Mouse (Mus musculus): Measurements from ENCODE around the gene Hdgf.
"Not testable (repeated sequence)": the region's sequence is repeated elsewhere in the genome, so short reads cannot be mapped to it uniquely, and the experiment has no call there.

Gene Hdgf

DNA sequence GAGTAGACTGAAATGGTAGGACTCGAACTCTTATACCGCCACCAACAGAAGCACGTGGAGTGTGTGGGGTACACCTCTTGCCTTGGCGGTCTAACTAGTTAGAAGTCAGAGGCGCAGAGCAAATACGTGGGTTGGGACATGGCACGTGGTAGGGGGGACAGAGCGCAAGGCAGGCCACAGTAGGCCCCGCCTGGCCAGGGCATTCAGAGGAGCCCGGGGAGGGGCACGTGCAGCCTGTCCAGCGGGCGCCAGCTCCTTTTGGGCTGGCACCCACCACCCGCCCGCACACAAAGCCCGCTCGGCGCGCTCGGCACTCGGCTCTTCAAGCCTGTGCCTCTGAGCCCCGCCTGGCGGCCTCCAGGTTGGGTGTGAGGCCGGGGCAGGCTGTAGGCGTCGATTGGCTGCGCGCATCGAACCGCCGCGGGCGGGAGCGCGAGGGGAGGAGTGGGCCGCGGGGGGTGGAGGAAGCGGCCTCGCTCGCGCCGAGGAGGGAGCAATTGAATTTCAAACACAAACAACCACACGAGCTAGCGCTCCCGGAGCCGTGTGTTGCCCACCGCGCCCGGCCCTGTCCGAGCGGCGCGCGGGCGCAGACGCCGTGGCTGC, at the start of gene Hdgf:
TSS of gene Hdgf (plus strand) at position 442 of the 606 bp plus-strand sequence.
- peak; percentile 96 for DNase-seq (ENCODE audit: low spot score)

- no peak for DNase-seq (ENCODE audit: low spot score)
Measured at GRCm38 (mm10) chr3:87857666-87858065, 48.5 kb upstream of the Hdgf start.

GRCm38 (mm10) chr3:87859813-87860212, 46.3 kb upstream of the Hdgf start:
- peak; percentile 20 for DNase-seq (ENCODE audit: low spot score)

DNA sequence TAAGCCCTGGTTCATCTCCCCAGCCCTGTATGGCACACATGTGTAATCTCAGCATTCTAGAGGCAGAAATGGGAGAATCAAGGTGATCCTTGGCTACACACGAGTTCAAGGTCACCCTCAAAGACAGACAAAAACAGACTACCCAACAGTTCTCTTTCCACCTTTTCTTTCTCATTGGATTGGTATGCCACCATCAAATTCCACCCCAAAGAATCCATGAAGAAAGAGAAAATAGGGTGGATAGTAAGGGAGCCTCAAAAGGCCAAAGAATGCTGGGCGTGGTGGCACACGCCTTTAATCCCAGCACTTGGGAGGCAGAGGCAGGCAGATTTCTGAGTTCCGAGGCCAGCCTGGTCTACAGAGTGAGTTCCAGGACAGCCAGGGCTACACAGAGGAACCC, 42.0 kb upstream of the Hdgf start:
- not testable (repeated sequence) for DNase-seq (ENCODE audit: low spot score)

DNA sequence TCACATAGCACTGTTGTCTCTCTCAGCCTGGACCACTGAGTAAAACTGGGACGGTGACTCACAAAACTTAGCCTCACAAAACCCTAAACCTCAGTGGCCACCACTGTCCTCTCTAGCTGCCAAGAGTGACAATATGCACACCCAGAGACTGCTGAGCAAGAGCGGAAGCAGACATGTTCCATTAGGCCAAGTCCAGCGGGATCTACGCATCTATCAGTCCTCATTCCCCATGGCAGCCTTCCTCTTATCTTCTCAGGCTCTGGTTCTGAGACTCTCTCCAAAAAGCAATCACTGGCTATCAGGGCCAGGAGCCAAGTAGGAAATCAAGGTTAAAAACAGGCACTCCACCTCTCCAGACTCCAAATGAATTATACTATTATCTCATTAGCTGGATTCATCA, 28.4 kb upstream of the Hdgf start:
- DNase-seq (ENCODE audit: low spot score) = no peak

- no peak for DNase-seq (ENCODE audit: low spot score)
Measured at GRCm38 (mm10) chr3:87884291-87884690, 21.8 kb upstream of the Hdgf start.

- DNase-seq (ENCODE audit: low spot score) = peak; percentile 49
Measured at GRCm38 (mm10) chr3:87884708-87885251, 21.3 kb upstream of the Hdgf start.

GRCm38 (mm10) chr3:87885281-87886003, 20.7 kb upstream of the Hdgf start, which contains the start of gene Prcc:
Gene Prcc, minus strand, starts transcription at chr3:87885608.
- DNase-seq (ENCODE audit: low spot score) = peak; percentile 80

- DNase-seq (ENCODE audit: low spot score) = peak; percentile 42
Measured at GRCm38 (mm10) chr3:87886004-87886365, 20.1 kb upstream of the Hdgf start.

DNA sequence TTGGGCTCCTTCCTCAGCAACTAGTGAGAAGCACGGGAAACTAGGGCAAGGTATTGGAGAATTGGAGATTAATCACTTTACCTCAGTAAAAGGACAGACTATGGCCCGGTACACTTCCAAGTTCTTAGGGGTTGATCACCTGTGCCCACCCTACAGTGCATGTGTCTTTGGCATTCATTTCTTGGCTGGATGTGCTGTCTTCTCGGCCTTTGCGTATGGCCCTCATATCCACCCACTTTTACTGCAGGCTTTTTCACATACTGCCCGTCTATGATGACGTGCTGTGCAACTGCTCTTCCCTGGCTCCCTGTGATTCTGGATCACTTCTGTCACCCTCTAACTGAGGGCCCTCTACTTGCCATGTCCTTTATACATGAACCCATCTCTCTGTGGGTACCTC, 19.7 kb upstream of the Hdgf start:
- DNase-seq (ENCODE audit: low spot score) = no peak

DNA sequence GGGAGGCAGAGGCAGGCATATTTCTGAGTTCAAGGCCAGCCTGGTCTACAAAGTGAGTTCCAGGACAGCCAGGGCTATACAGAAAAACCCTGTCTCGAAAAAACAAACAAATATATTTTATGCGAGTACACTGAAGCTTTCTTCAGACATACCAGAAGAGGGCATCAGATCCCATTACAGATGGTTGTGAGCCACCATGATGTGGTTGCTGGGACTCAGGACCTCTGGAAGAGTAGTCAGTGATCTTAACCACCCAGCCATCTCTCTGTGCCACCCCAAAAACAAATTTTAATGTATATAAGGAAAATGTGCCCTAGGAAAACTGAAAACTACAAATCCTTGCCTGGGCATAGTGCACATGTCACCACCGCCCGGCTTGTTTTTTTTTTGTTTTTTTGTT, 18.7 kb upstream of the Hdgf start:
- not testable (repeated sequence) for DNase-seq (ENCODE audit: low spot score)

DNA sequence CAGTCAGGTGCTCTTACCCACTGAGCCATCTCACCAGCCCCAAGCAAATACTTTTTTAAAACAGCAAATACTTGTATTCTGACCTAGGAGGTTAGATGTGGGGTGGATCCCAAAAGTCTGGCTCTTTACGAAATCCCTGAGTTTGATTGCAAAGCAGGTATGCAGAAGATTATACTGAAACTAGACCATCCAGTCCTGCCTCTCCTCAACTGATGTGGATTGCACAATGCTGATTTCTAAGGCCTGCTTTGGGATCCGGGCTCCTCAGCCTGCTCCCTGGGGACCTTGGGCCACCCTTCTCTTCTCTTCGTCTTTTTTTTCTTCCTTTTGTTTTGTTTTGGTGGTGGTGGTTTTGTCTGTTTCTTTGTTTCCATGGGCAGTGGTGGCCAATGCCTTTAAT, 14.6 kb upstream of the Hdgf start:
- no peak for DNase-seq (ENCODE audit: low spot score)

GRCm38 (mm10) chr3:87893367-87893905, 12.7 kb upstream of the Hdgf start:
- no peak for DNase-seq (ENCODE audit: low spot score)

GRCm38 (mm10) chr3:87899266-87899665, 6.9 kb upstream of the Hdgf start:
- no peak for DNase-seq (ENCODE audit: low spot score)

- DNase-seq (ENCODE audit: low spot score) = no peak
Measured at GRCm38 (mm10) chr3:87899776-87900175, 6.3 kb upstream of the Hdgf start.

- DNase-seq (ENCODE audit: low spot score) = no peak
Measured at GRCm38 (mm10) chr3:87901036-87901624, 5.0 kb upstream of the Hdgf start.

DNA sequence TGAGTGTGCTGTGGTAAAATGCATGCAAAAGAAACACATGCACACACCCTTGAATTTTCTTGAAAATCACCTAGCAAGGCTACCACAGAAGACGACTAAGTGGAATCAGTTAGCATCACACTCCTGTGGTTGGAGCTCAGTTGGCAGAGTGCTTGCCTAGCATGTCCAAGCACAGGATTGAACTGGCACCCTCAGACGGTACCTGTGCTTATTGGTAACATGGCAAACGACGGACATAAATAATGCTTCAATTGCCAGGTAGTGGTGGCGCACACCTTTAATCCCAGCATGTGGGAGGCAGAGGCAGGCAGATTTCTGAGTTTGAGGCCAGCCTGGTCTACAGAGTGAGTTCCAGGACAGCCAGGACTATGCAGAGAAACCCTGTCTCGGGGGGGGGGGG, 4.2 kb upstream of the Hdgf start:
- not testable (repeated sequence) for DNase-seq (ENCODE audit: low spot score)

DNA sequence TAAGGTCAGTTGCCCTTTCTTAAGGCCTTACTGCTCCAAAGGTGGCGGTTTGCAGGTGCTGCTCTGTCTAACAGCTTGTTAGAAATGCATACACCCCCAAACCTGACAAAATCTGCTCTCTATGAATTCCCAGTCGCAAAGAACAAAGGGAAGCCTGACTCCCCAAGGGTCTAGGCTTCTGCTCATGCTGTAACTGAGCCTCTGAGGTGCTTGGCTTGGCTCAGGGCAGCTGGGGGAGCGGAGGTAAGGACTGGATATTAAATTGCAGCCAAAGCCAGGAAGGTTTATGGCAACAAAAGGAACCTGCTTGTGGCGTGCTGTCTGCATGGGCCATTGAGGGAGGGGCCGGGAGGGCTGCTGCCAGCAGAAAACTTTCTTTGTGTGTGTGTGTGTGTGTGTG, 2.3 kb upstream of the Hdgf start:
- DNase-seq (ENCODE audit: low spot score) = no peak

DNA sequence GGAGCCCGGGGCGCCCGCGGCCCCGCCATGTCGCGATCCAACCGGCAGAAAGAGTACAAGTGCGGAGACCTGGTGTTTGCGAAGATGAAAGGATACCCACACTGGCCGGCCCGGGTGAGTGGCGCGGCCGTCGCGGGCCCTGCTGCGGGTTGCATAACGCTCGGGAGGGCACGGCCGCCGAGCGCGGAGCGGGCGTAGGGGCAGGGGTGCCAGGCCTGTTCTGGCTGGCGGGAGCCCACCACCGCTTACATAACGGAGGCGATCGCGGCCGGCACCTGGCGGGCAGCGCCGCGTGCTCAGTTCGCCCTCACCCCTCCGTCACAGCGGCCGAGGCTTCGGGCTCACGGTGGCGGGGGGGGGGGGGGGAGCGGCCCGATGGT, 470 bp downstream of the Hdgf start:
- peak; percentile 65 for DNase-seq (ENCODE audit: low spot score)

DNA sequence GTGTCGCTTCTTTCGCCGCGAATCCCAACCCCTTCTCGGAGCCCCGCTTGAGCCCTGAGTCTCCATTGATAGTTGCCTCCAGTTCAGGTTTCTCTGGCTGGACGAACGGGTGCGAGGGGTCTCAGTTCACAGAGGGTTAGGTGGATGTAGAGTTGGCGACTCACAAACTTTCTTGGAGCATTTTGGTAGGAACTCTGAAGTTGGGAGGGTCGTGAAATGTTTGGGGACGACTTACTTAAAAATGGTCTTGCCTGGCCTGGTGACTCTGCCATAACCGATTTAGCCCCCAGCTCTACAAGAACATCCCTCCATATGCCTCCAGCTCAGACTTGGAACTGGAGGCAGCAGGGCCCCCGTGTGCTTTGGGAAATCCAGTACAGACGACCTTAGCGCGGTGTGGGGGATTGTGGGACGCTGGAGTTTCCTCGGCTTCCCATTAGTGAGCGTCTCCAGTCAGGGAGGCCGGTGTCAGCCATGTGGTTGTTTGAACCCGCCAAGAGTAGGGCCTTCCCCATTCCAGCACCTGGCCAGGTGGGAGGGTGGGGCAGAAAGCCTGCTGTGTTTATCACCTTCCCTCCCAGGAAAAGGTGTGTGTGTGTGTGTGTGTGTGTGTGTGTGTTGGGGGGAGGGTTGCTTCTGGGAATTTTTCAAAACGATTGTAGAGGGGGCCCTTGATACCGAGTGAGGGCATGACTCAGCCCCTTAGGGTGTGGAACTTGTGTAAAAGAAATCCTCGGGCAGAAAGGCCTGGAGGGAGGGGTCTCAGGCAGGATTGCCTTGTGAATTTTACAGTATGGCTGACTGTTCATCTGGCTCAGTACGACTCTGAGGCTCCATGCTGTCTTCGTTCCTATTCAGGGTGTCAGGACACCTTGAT, 1.1 kb downstream of the Hdgf start:
- peak; percentile 38 for DNase-seq (ENCODE audit: low spot score)

DNA sequence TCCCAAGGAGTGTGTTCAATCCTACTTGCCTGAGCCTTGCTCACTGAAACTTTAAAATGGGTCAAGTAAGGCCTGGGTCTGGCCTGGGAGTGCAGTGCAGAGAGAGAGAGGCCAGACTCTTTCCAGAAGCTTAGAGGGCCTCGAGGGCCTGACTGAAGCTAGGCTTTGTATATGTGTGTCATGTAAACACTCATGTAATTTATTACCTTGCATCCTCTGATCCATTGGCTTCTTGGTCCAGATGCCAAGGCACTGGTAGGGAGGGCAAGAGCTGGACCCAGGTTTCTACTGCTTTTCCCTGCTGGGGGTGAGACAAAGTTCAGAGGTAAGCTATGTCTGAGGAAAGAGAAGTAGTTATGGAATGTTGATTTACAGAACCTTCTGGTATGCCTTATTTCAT, 1.8 kb downstream of the Hdgf start:
- no peak for DNase-seq (ENCODE audit: low spot score)

DNA sequence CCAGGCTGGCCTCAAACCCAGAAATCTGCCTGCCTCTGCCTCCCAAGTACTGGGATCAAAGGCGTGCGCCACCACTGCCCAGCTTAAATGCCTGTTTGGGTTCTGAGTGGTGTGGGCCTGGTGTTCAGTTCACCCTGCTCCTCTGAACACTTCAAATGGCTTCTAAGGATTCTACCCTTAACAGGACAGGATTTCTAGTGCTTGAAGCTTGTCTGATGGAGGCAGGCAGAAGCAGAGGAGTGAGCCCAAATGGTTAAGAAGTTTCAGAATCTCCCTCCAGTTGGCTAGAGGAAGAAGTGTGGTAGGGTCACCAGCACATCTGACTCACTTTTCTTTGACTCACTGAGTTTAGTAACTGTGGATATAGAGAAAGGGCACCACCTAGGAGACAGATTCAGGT, 3.3 kb downstream of the Hdgf start:
- DNase-seq (ENCODE audit: low spot score) = no peak
